Mouse (Mus musculus): ENCODE data around the gene 5330417C22Rik. TPM values are rescaled to one million over a fixed set of nuclear protein-coding genes. Genes with fewer than 3 reads are reported as not detected.

5330417C22Rik gene
- polyA plus RNA-seq, 1 experiment from 2014 or later: 16.4 TPM

DNA sequence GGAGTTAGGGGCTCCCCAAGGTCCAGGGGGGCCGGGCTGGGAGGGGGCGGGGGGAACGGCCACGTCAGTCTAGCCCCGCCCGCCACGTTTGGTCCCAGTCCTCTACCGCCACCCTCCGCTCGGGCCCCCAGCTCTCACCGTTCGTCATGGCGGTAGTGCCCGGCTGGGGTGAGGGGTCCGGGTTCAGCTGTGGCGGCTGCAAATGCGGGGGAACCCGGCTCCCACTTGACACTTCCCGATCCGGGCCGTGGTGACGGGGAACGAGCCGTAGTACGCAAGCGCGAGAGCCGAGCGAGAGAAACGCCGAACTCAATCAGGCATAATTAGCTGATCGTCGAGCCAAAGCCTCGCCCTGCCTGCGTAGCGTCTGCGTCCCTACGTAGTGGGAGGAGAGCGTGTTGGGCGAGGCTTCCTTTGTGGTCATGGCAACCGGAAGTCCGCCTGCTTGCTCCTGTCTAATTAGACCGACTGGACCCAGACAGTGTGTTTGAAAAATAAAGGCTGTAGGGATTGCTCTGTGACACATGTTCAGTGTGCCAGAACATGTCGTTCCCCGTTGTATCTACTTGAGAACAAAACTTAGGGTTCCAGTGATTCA, 25.9 kb upstream of the 5330417C22Rik start, which contains the start of gene Tmem167b:
Gene Tmem167b, minus strand, starts transcription at position 334 of the 598 bp plus-strand sequence.
- Histone ChIP-seq H3K36me3 (peaks cover 25% of the 10 kb centered on the region), H3K4me2 (peak within 1 kb of the TSS; percentile 80), H3K27me3 (no peaks in the 10 kb centered on the region), H3K4me1 (peaks cover 21% of the 10 kb centered on the region), H3K4me3 (peak within 1 kb of the TSS; percentile 85), H3K27ac (peak within 1 kb of the TSS; percentile 94), H3K9me3 (no peaks in the 10 kb centered on the region), H3K9ac (peak within 1 kb of the TSS; percentile 82)
- peak; percentile 97 for ATAC-seq (ENCODE audit: borderline replicate concordance, extremely low read depth, low FRiP score, low TSS enrichment)
- WGBS: under 1% methylated on average over 45 of the region's 45 CpGs

- Histone ChIP-seq H3K4me3 (no peak overlapping the region), H3K36me3 (peaks cover 31% of the 10 kb centered on the region), H3K27me3 (no peaks in the 10 kb centered on the region), H3K9me3 (no peaks in the 10 kb centered on the region), H3K4me1 (peaks cover 22% of the 10 kb centered on the region), H3K9ac (no peak overlapping the region), H3K27ac (no peak overlapping the region), H3K4me2 (no peak overlapping the region)
- 81% methylated on average over 4 of the region's 4 CpGs for WGBS
- ATAC-seq (ENCODE audit: borderline replicate concordance, extremely low read depth, low FRiP score, low TSS enrichment): no peak
Observed at GRCm38 (mm10) chr3:108557888-108558287, 21.6 kb upstream of the 5330417C22Rik start.

- Histone ChIP-seq H3K4me3 (peak overlapping the region; percentile 71), H3K9ac (peak overlapping the region; percentile 91), H3K27ac (peak overlapping the region; percentile 77), H3K9me3 (no peaks in the 10 kb centered on the region), H3K4me1 (peaks cover 4% of the 10 kb centered on the region; the same call in 1 of the 2 replicates), H3K4me2 (peak overlapping the region; percentile 83), H3K27me3 (no peaks in the 10 kb centered on the region), H3K36me3 (peaks cover 26% of the 10 kb centered on the region)
- peak; percentile 94 for ATAC-seq (ENCODE audit: borderline replicate concordance, extremely low read depth, low FRiP score, low TSS enrichment)
- WGBS: 18% methylated on average over 21 of the region's 22 CpGs
Observed at GRCm38 (mm10) chr3:108554587-108555312, 18.4 kb upstream of the 5330417C22Rik start.

GRCm38 (mm10) chr3:108554111-108554561, 17.8 kb upstream of the 5330417C22Rik start:
- Histone ChIP-seq H3K4me1 (peaks cover 4% of the 10 kb centered on the region; the same call in 1 of the 2 replicates), H3K27ac (peak overlapping the region; percentile 77), H3K36me3 (peaks cover 21% of the 10 kb centered on the region), H3K9ac (peak overlapping the region; percentile 91), H3K9me3 (no peaks in the 10 kb centered on the region), H3K4me2 (peak overlapping the region; percentile 83), H3K4me3 (peak overlapping the region; percentile 71), H3K27me3 (no peaks in the 10 kb centered on the region)
- WGBS: under 1% methylated on average over 42 of the region's 42 CpGs
- ATAC-seq (ENCODE audit: borderline replicate concordance, extremely low read depth, low FRiP score, low TSS enrichment): peak; percentile 72

DNA sequence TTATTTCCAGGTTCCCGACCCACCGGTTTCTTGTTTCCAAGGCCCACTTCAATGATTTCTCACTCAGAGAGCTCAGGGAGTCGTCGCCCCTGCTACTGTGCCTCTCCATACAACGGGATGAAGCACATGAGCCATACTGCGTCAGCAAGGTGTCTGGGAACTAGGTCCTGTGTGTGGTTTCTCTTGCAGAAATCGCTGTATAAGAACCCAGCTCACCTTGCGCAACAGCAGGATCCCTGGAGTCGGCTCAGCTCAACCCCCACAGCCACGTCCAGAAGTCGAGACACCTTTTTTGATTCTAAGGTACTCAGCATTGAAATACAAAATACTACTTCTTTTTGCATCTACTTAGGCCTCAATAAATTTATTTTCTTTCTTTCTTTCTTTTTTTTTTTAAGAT, 6.0 kb upstream of the 5330417C22Rik start:
- Histone ChIP-seq H3K9me3 (no peaks in the 10 kb centered on the region), H3K27ac (no peak overlapping the region), H3K4me3 (no peak overlapping the region), H3K4me2 (no peak overlapping the region), H3K4me1 (0 out of 2 replicates have a peak, but pooled peaks cover 5% of the 10 kb centered on the region), H3K36me3 (no peaks in the 10 kb centered on the region), H3K9ac (no peak overlapping the region), H3K27me3 (no peaks in the 10 kb centered on the region)
- 78% methylated on average over 11 of the region's 11 CpGs for WGBS
- ATAC-seq (ENCODE audit: borderline replicate concordance, extremely low read depth, low FRiP score, low TSS enrichment): no peak

DNA sequence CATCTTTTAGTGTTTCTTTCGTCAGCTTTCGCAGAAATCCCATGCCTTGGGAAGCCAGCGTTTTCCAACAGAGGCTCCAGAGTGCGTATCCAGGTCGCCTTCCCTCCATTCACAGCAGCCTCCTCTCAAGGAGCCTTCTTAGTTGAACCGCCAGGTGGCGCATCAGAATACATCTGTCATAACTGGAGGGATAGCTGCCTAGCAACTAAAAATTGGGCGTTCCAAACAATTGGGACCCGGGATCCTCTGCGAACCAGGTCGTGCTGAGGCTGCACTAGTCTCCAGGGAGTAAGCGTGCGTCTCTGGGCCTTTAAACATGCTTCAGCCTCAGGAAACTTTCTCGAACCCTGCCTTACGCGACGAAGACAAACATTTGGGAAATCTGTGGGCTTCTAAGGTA, 967 bp upstream of the 5330417C22Rik start:
- 3% methylated on average over 17 of the region's 17 CpGs for WGBS
- Histone ChIP-seq H3K4me1 (peaks cover 16% of the 10 kb centered on the region), H3K9ac (0 out of 2 replicates have a peak overlapping the region, but pooled peaks have one; percentile 10), H3K27me3 (peaks cover 8% of the 10 kb centered on the region; the same call in 1 of the 2 replicates), H3K27ac (no peak overlapping the region), H3K36me3 (no peaks in the 10 kb centered on the region), H3K4me2 (peak overlapping the region; percentile 38), H3K4me3 (0 out of 2 replicates have a peak overlapping the region, but pooled peaks have one; percentile 1), H3K9me3 (no peaks in the 10 kb centered on the region)
- peak; percentile 41; the same call in 1 of the 2 replicates for ATAC-seq (ENCODE audit: borderline replicate concordance, extremely low read depth, low FRiP score, low TSS enrichment)

DNA sequence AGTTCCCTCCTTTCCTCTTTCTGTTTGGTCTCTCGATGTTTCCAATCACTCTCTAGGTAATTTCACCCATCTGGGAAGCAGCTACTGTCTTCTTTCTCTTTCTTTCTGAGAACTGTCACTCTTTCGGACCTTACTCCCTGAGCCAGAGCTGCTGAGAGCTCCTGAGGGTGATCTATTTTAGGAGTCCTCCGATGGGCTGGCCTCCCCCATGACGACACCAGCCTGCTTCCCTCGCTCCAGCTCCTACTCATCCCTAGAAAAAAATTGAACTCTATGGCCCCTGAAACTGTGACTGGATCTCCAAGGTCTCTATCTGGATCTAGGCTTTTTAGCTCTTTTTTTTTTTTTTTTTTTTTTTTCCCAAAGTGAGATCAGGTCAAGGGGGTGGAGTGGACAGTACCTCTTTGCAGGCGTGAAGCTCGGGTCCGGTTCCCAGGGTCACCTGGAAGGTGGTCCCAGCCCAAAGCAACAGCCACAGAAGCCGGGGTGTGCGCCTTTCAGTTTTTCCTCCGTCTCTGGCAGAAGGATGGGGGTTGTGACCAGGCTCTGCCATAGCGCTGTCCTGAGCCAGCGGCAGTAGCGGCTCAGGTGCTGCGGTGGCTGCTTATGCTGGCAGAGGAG, 330 bp downstream of the 5330417C22Rik start:
- peaks cover 16% of the 10 kb centered on the region for H3K4me1 ChIP-seq
- peak overlapping the region; percentile 82 for H3K4me2 ChIP-seq
- H3K9me3 ChIP-seq: no peaks in the 10 kb centered on the region
- no peaks in the 10 kb centered on the region for H3K36me3 ChIP-seq
- no peak overlapping the region for H3K9ac ChIP-seq
- WGBS: 8% methylated on average over 14 of the region's 15 CpGs
- no peak overlapping the region for H3K27ac ChIP-seq
- ATAC-seq (ENCODE audit: borderline replicate concordance, extremely low read depth, low FRiP score, low TSS enrichment): no peak
- H3K27me3 ChIP-seq: peaks cover 8% of the 10 kb centered on the region; the same call in 1 of the 2 replicates
- peak overlapping the region; percentile 39 for H3K4me3 ChIP-seq

DNA sequence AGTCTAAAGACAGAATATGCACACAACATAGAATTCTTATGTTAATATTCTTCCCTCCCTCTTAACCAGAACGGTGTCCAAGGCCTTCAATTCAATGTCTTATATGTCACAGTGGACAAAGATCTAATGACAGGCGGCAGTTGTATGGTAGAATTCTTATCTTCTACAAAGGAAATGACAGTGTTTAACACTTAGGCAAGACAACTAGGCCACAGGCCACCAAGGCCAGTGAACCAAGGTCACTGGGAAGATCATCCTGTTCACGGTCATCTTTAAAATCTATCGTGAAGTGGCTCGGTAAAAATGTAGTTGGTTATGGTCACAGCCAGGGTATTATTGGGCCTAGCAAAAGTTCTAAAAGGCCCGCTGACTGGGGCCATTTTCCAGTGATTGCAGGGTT, 2.4 kb downstream of the 5330417C22Rik start, which contains the start of gene 1700013F07Rik:
Gene 1700013F07Rik, plus strand, starts transcription at position 200 of the 400 bp plus-strand sequence.
- Histone ChIP-seq H3K4me3 (no peak within 1 kb of the TSS), H3K9me3 (no peaks in the 10 kb centered on the region), H3K9ac (no peak within 1 kb of the TSS), H3K36me3 (no peaks in the 10 kb centered on the region), H3K27me3 (peaks cover 8% of the 10 kb centered on the region; the same call in 1 of the 2 replicates), H3K4me2 (no peak within 1 kb of the TSS), H3K4me1 (peaks cover 16% of the 10 kb centered on the region), H3K27ac (peak within 1 kb of the TSS; percentile 53; the same call in 1 of the 2 replicates)
- WGBS: 76% methylated on average over 6 of the region's 6 CpGs
- ATAC-seq (ENCODE audit: borderline replicate concordance, extremely low read depth, low FRiP score, low TSS enrichment): no peak

DNA sequence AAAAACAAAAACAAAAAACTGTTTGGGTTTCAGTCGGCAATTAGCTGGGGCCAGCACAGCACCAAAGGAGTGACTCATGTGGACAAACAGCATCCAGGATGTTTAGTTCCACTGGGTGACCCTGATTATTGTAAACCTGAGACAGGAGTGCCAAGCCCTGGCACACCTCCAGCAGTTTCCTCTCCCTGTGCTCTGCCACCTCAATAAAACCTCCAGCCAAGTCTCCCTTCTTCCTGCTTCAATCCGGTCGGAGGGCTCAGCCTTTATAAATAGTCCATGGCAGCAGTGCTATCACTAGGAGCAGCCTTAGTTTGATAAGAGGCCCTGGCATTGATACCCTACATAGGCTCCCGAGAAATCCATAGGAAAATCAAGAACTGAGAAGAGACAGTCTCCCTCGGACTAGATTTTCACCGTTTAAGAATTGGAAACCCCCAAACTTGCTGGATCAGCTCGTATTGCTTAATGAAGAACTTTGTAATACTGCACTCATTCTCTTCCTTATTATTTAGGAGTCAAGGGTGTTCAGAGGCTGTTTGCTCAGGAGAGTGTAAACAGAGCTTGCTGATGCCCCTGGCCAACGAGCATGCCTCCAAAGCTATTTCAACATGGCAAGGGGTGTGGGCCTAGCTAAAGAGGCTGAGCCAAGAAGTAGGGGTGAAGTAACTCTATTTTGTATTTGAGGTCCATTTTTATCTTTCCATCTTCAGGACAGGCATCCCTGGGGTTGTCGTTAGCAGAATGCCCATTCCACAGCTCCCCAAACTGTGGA, 3.0 kb downstream of the 5330417C22Rik start:
- 46% methylated on average over 9 of the region's 9 CpGs for WGBS
- Histone ChIP-seq H3K4me2 (no peak overlapping the region), H3K36me3 (no peaks in the 10 kb centered on the region), H3K4me1 (peaks cover 16% of the 10 kb centered on the region), H3K9ac (no peak overlapping the region), H3K4me3 (no peak overlapping the region), H3K9me3 (no peaks in the 10 kb centered on the region), H3K27ac (peak overlapping the region; percentile 53), H3K27me3 (peaks cover 8% of the 10 kb centered on the region; the same call in 1 of the 2 replicates)
- no peak for ATAC-seq (ENCODE audit: borderline replicate concordance, extremely low read depth, low FRiP score, low TSS enrichment)

- Histone ChIP-seq H3K4me1 (0 out of 2 replicates have a peak, but pooled peaks cover 4% of the 10 kb centered on the region), H3K27me3 (no peaks in the 10 kb centered on the region), H3K9me3 (no peaks in the 10 kb centered on the region), H3K36me3 (no peaks in the 10 kb centered on the region), H3K27ac (no peak overlapping the region), H3K9ac (no peak overlapping the region), H3K4me3 (no peak overlapping the region), H3K4me2 (no peak overlapping the region)
- no peak for ATAC-seq (ENCODE audit: borderline replicate concordance, extremely low read depth, low FRiP score, low TSS enrichment)
- WGBS: 90% methylated on average over 8 of the region's 8 CpGs
Observed at GRCm38 (mm10) chr3:108528489-108528888, 7.8 kb downstream of the 5330417C22Rik start.

GRCm38 (mm10) chr3:108523415-108523814, 12.9 kb downstream of the 5330417C22Rik start:
- WGBS: 81% methylated on average over 4 of the region's 4 CpGs
- Histone ChIP-seq H3K4me1 (no peaks in the 10 kb centered on the region), H3K9ac (no peak overlapping the region), H3K36me3 (no peaks in the 10 kb centered on the region), H3K27ac (no peak overlapping the region), H3K4me3 (no peak overlapping the region), H3K27me3 (no peaks in the 10 kb centered on the region), H3K4me2 (no peak overlapping the region), H3K9me3 (no peaks in the 10 kb centered on the region)
- ATAC-seq (ENCODE audit: borderline replicate concordance, extremely low read depth, low FRiP score, low TSS enrichment): no peak

Measured in lung, embryonic 15.5 days (tissue).